Mouse (Mus musculus) thymus, adult 2 months (tissue): ENCODE data around the gene Stx8.

ENCODE experiments used
- CTCF ChIP-seq: fragments of 200-500 bp; IDR thresholded peaks from 2 replicates; pipeline ENCODE4 v1.5.1; 2012; ENCODE audit warnings: mild to moderate bottlenecking, control low read depth, low read length, moderate library complexity, borderline replicate concordance; ENCODE audit not compliant: control insufficient read depth, poor library complexity, insufficient read depth; ENCODE audit errors: extremely low read depth
- POLR2A ChIP-seq: fragments of 200-500 bp; IDR thresholded peaks from 2 replicates; pipeline ENCODE4 v1.6.1; 2012; ENCODE audit warnings: mild to moderate bottlenecking, low read length, control low read depth, moderate library complexity; ENCODE audit not compliant: control insufficient read depth, poor library complexity, insufficient read depth; ENCODE audit errors: extremely low read depth

DNA sequence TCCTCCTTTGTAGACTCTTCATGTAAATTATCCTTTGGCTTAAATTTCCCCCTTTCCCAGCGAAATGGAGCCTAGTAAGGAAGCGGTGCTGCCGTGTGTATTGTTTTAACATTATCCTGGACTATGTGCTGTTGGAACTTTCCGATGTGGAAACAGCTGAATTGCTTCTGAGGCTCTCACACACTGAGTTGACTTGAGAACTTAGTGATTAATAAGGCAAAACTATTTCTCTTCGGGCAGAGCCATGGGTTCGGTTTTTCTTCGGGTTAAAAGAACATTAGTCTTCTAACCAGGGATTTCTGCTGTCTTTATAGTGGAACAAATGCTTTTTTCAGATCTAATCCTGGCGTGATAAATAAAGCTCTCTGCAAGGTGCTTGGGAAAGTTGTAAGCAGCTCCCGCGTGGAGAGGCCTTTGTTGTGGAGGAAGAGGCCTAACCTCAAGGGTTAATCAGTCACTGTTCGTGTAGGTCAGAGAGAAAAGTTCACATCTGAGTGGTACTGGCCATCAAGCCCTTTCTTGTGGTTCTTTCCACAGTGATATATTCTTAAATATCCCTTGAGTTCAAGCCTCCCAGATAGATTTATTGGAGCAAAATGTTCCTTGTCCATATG lies 106.7 kb downstream of the Stx8 start:
- TF ChIP-seq CTCF (no peak), POLR2A (no peak)
